Mouse (Mus musculus) MEL (cell line): ENCODE measurements around the gene Trub1.

Source experiments
- CHD1 ChIP-seq: IDR thresholded peaks from 2 replicates; pipeline ENCODE4 v1.6.1; 2012; ENCODE audit warnings: low read depth, mild to moderate bottlenecking, inconsistent platforms, low read length, improper control_type of control experiment
- CHD2 ChIP-seq: IDR thresholded peaks from 2 replicates; pipeline ENCODE4 v1.6.1; 2011; ENCODE audit warnings: low read length, improper control_type of control experiment
- CTCF ChIP-seq, 3 experiments: IDR thresholded peaks in 2 of 3; conservative IDR thresholded peaks in 1 of 3; 2 replicates each; pipeline ENCODE4 v1.5.1; 2011 to 2012; ENCODE audit warnings: low read length in 3 of 3, low read depth in 2 of 3, mild to moderate bottlenecking in 2 of 3, improper control_type of control experiment in 1 of 3, inconsistent platforms in 1 of 3, mixed read lengths in 1 of 3, moderate library complexity in 1 of 3; ENCODE audit not compliant: control insufficient read depth in 1 of 3, insufficient read depth in 1 of 3, poor library complexity in 1 of 3, severe bottlenecking in 1 of 3
- E2F4 ChIP-seq: IDR thresholded peaks from 2 replicates; pipeline ENCODE4 v1.6.1; 2011; ENCODE audit warnings: low read depth, low read length, improper control_type of control experiment, borderline replicate concordance
- EP300 ChIP-seq, 2 experiments: IDR thresholded peaks; 2 replicates each; pipeline ENCODE4 v1.6.1; 2011; ENCODE audit warnings: improper control_type of control experiment in 2 of 2, low read length in 2 of 2, low read depth in 1 of 2, mild to moderate bottlenecking in 1 of 2
- ETS1 ChIP-seq: IDR thresholded peaks from 2 replicates; pipeline ENCODE4 v1.6.1; 2012; ENCODE audit warnings: low read depth, mild to moderate bottlenecking, inconsistent platforms, low read length, improper control_type of control experiment, moderate library complexity
- GABPA ChIP-seq: IDR thresholded peaks from 2 replicates; pipeline ENCODE4 v1.6.1; 2012; ENCODE audit warnings: low read depth, mild to moderate bottlenecking, inconsistent platforms, low read length, improper control_type of control experiment, moderate library complexity
- GATA1 ChIP-seq: IDR thresholded peaks from 2 replicates; pipeline ENCODE4 v1.6.1; 2011; ENCODE audit warnings: low read depth, low read length, improper control_type of control experiment
- MAX ChIP-seq: IDR thresholded peaks from 2 replicates; pipeline ENCODE4 v1.6.1; 2011; ENCODE audit warnings: low read length, improper control_type of control experiment
- MAZ ChIP-seq: IDR thresholded peaks from 2 replicates; pipeline ENCODE4 v1.6.1; 2012; ENCODE audit warnings: low read depth, mild to moderate bottlenecking, inconsistent platforms, low read length, improper control_type of control experiment
- MYC ChIP-seq: IDR thresholded peaks from 2 replicates; pipeline ENCODE4 v1.6.1; 2011; ENCODE audit warnings: low read depth, mild to moderate bottlenecking, low read length, improper control_type of control experiment, moderate library complexity
- POLR2A ChIP-seq, 2 experiments: IDR thresholded peaks; 2 replicates each; pipeline ENCODE4 v1.6.1; 2011 to 2012; ENCODE audit warnings: low read length in 2 of 2, mild to moderate bottlenecking in 2 of 2, control low read depth in 1 of 2, improper control_type of control experiment in 1 of 2, low read depth in 1 of 2, moderate library complexity in 1 of 2; ENCODE audit not compliant: control insufficient read depth in 1 of 2, insufficient read depth in 1 of 2, poor library complexity in 1 of 2
- TAL1 ChIP-seq: IDR thresholded peaks from 2 replicates; pipeline ENCODE4 v1.6.1; 2012; ENCODE audit warnings: mild to moderate bottlenecking, inconsistent platforms, low read length, moderate library complexity, mixed read lengths
- TCF12 ChIP-seq: IDR thresholded peaks from 2 replicates; pipeline ENCODE4 v1.6.1; 2014; ENCODE audit warnings: low read depth, mild to moderate bottlenecking, inconsistent platforms, low read length, improper control_type of control experiment, moderate library complexity

DNA sequence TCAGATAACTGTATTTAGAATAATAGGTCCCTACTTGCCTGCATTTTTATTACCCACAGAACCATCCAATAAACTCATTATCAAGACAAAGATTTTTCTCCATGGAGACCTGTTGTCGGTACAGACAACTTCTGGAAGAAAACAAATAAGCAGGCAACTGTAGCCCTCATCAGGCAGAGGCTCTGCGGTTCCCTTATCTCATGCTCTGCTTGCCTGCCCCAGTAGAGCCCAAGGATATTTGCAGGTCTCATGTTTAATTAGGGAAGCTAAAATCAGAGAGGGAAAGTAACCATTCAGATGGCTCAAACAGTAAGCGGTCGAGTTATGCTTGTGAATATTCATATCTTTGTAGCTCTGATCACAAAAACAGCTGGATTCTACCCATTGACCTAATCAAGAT is 77.5 kb downstream of the Trub1 start:
- TF ChIP-seq ETS1 = peak; percentile 24; the same call in 1 of the 2 replicates
- TF ChIP-seq MYC = no peak
- peak; percentile 29 to 65; a peak in 3 of 4 replicates for TF ChIP-seq EP300 (IDR thresholded peaks at IDR 0.05; ENCODE audit: low read depth in 1 of 2, low read length in 2 of 2)
- TF ChIP-seq CTCF (IDR thresholded peaks at IDR 0.05 in 2 of 3, conservative IDR thresholded peaks at IDR 0.05 in 1 of 3; ENCODE audit: control insufficient read depth in 1 of 3, insufficient read depth in 1 of 3, low read depth in 2 of 3, low read length in 3 of 3, poor library complexity in 1 of 3, severe bottlenecking in 1 of 3) = no peak
- no peak for TF ChIP-seq TAL1
- TF ChIP-seq TCF12 = no peak
- no peak for TF ChIP-seq POLR2A (IDR thresholded peaks at IDR 0.05; ENCODE audit: control insufficient read depth in 1 of 2, insufficient read depth in 1 of 2, low read depth in 1 of 2, low read length in 2 of 2, poor library complexity in 1 of 2)
- no peak for TF ChIP-seq CHD1
- TF ChIP-seq GATA1 = peak; percentile 76
- TF ChIP-seq GABPA = no peak
- TF ChIP-seq MAZ = no peak
- TF ChIP-seq CHD2 = no peak
- no peak for TF ChIP-seq E2F4
- no peak for TF ChIP-seq MAX
